Mouse (Mus musculus) MEL (cell line): Measurements from ENCODE around the gene Rpl36a. TPM values are rescaled to one million over a fixed set of nuclear protein-coding genes. Genes with fewer than 3 reads are reported as not detected.

Experiments used
- DNase-seq: peaks from one replicate; pipeline ENCODE4 v3.0.0; 2011; ENCODE audit warnings: low read depth, low spot score
- H3K27ac ChIP-seq: 2 replicates; pipeline ENCODE4 v1.5.1; 2012; ENCODE audit warnings: low read depth, mild to moderate bottlenecking, control low read depth, low read length, moderate library complexity; ENCODE audit not compliant: control insufficient read depth
- H3K27me3 ChIP-seq, 2 experiments: fragments of 150-350 bp in 1 of 2; sonication (generic) in 1 of 2; 2 replicates each; pipeline ENCODE4 v1.6.1; 2012; ENCODE audit warnings: low read length in 2 of 2, mild to moderate bottlenecking in 2 of 2, improper control_type of control experiment in 1 of 2, moderate library complexity in 1 of 2; ENCODE audit not compliant: insufficient read depth in 2 of 2, control insufficient read depth in 1 of 2
- H3K36me3 ChIP-seq, 2 experiments: 2 replicates each; pipeline ENCODE4 v1.6.1; 2012 to 2014; ENCODE audit warnings: low read length in 2 of 2, improper control_type of control experiment in 1 of 2, inconsistent platforms in 1 of 2, mild to moderate bottlenecking in 1 of 2; ENCODE audit not compliant: insufficient read depth in 2 of 2, control insufficient read depth in 1 of 2
- H3K4me1 ChIP-seq, 2 experiments: fragments of 150-350 bp in 1 of 2; sonication (generic) in 1 of 2; 2 replicates each; pipeline ENCODE4 v1.6.1; 2012; ENCODE audit warnings: low read length in 2 of 2, improper control_type of control experiment in 1 of 2, mild to moderate bottlenecking in 1 of 2; ENCODE audit not compliant: insufficient read depth in 2 of 2, control insufficient read depth in 1 of 2
- H3K4me3 ChIP-seq, 2 experiments: fragments of 150-350 bp in 1 of 2; sonication (generic) in 1 of 2; 2 replicates each; pipeline ENCODE4 v1.5.1; 2012; ENCODE audit warnings: low read depth in 2 of 2, low read length in 2 of 2, mild to moderate bottlenecking in 2 of 2, moderate library complexity in 2 of 2, control low read depth in 1 of 2, improper control_type of control experiment in 1 of 2; ENCODE audit not compliant: control insufficient read depth in 1 of 2, insufficient read depth in 1 of 2
- H3K79me2 ChIP-seq: 2 replicates; pipeline ENCODE4 v1.6.1; 2012; ENCODE audit warnings: mild to moderate bottlenecking, low read length, moderate library complexity; ENCODE audit not compliant: control insufficient read depth, poor library complexity, insufficient read depth
- H3K9ac ChIP-seq: 2 replicates; pipeline ENCODE4 v1.6.1; 2012; ENCODE audit warnings: low read depth, mild to moderate bottlenecking, control low read depth, low read length, moderate library complexity; ENCODE audit not compliant: control insufficient read depth, poor library complexity, severe bottlenecking
- H3K9me3 ChIP-seq: fragments of 150-350 bp; sonication (generic); replicated peaks from 2 replicates; pipeline ENCODE4 v1.6.1; 2012; ENCODE audit warnings: mild to moderate bottlenecking, low read length, improper control_type of control experiment, moderate library complexity; ENCODE audit not compliant: insufficient read depth
- BHLHE40 ChIP-seq: IDR thresholded peaks from 2 replicates; pipeline ENCODE4 v1.6.1; 2012; ENCODE audit warnings: low read depth, mild to moderate bottlenecking, inconsistent platforms, low read length, improper control_type of control experiment, borderline replicate concordance
- CHD1 ChIP-seq: IDR thresholded peaks from 2 replicates; pipeline ENCODE4 v1.6.1; 2012; ENCODE audit warnings: low read depth, mild to moderate bottlenecking, inconsistent platforms, low read length, improper control_type of control experiment
- CHD2 ChIP-seq: IDR thresholded peaks from 2 replicates; pipeline ENCODE4 v1.6.1; 2011; ENCODE audit warnings: low read length, improper control_type of control experiment
- CTCF ChIP-seq, 3 experiments: IDR thresholded peaks in 2 of 3; conservative IDR thresholded peaks in 1 of 3; 2 replicates each; pipeline ENCODE4 v1.5.1; 2011 to 2012; ENCODE audit warnings: low read length in 3 of 3, low read depth in 2 of 3, mild to moderate bottlenecking in 2 of 3, improper control_type of control experiment in 1 of 3, inconsistent platforms in 1 of 3, mixed read lengths in 1 of 3, moderate library complexity in 1 of 3; ENCODE audit not compliant: control insufficient read depth in 1 of 3, insufficient read depth in 1 of 3, poor library complexity in 1 of 3, severe bottlenecking in 1 of 3
- E2F4 ChIP-seq: IDR thresholded peaks from 2 replicates; pipeline ENCODE4 v1.6.1; 2011; ENCODE audit warnings: low read depth, low read length, improper control_type of control experiment, borderline replicate concordance
- ELF1 ChIP-seq: IDR thresholded peaks from 2 replicates; pipeline ENCODE4 v1.6.1; 2014; ENCODE audit warnings: low read depth, mild to moderate bottlenecking, inconsistent platforms, low read length, improper control_type of control experiment, moderate library complexity
- EP300 ChIP-seq, 2 experiments: IDR thresholded peaks; 2 replicates each; pipeline ENCODE4 v1.6.1; 2011; ENCODE audit warnings: improper control_type of control experiment in 2 of 2, low read length in 2 of 2, low read depth in 1 of 2, mild to moderate bottlenecking in 1 of 2
- ETS1 ChIP-seq: IDR thresholded peaks from 2 replicates; pipeline ENCODE4 v1.6.1; 2012; ENCODE audit warnings: low read depth, mild to moderate bottlenecking, inconsistent platforms, low read length, improper control_type of control experiment, moderate library complexity
- GABPA ChIP-seq: IDR thresholded peaks from 2 replicates; pipeline ENCODE4 v1.6.1; 2012; ENCODE audit warnings: low read depth, mild to moderate bottlenecking, inconsistent platforms, low read length, improper control_type of control experiment, moderate library complexity
- GATA1 ChIP-seq: IDR thresholded peaks from 2 replicates; pipeline ENCODE4 v1.6.1; 2011; ENCODE audit warnings: low read depth, low read length, improper control_type of control experiment
- KAT2A ChIP-seq: conservative IDR thresholded peaks from 2 replicates; pipeline ENCODE4 v1.6.1; 2012; ENCODE audit warnings: low read depth, low read length, improper control_type of control experiment, inconsistent platforms
- MAX ChIP-seq: IDR thresholded peaks from 2 replicates; pipeline ENCODE4 v1.6.1; 2011; ENCODE audit warnings: low read length, improper control_type of control experiment
- MEF2A ChIP-seq: IDR thresholded peaks from 2 replicates; pipeline ENCODE4 v1.6.1; 2014; ENCODE audit warnings: low read depth, mild to moderate bottlenecking, inconsistent platforms, low read length, improper control_type of control experiment; ENCODE audit not compliant: poor library complexity, insufficient replicate concordance, severe bottlenecking; ENCODE audit errors: extremely low read depth
- MXI1 ChIP-seq: IDR thresholded peaks from 2 replicates; pipeline ENCODE4 v1.6.1; 2011; ENCODE audit warnings: mild to moderate bottlenecking, low read depth, low read length, improper control_type of control experiment
- MYB ChIP-seq: IDR thresholded peaks from 2 replicates; pipeline ENCODE4 v1.6.1; 2011; ENCODE audit warnings: mild to moderate bottlenecking, low read depth, low read length, improper control_type of control experiment
- MYC ChIP-seq: IDR thresholded peaks from 2 replicates; pipeline ENCODE4 v1.6.1; 2011; ENCODE audit warnings: low read depth, mild to moderate bottlenecking, low read length, improper control_type of control experiment, moderate library complexity
- NRF1 ChIP-seq: IDR thresholded peaks from 2 replicates; pipeline ENCODE4 v1.6.1; 2014; ENCODE audit warnings: low read depth, mild to moderate bottlenecking, inconsistent platforms, low read length, improper control_type of control experiment, moderate library complexity; ENCODE audit not compliant: poor library complexity, insufficient read depth, severe bottlenecking
- POLR2A ChIP-seq, 2 experiments: IDR thresholded peaks; 2 replicates each; pipeline ENCODE4 v1.6.1; 2011 to 2012; ENCODE audit warnings: low read length in 2 of 2, mild to moderate bottlenecking in 2 of 2, control low read depth in 1 of 2, improper control_type of control experiment in 1 of 2, low read depth in 1 of 2, moderate library complexity in 1 of 2; ENCODE audit not compliant: control insufficient read depth in 1 of 2, insufficient read depth in 1 of 2, poor library complexity in 1 of 2
- POLR2AphosphoS5 ChIP-seq: IDR thresholded peaks from 2 replicates; pipeline ENCODE4 v1.6.1; 2012; ENCODE audit warnings: low read depth, borderline replicate concordance, mild to moderate bottlenecking, inconsistent platforms, low read length, moderate library complexity, mixed read lengths
- SMC3 ChIP-seq: IDR thresholded peaks from 2 replicates; pipeline ENCODE4 v1.6.1; 2011; ENCODE audit warnings: low read depth, low read length, improper control_type of control experiment
- TAL1 ChIP-seq: IDR thresholded peaks from 2 replicates; pipeline ENCODE4 v1.6.1; 2012; ENCODE audit warnings: mild to moderate bottlenecking, inconsistent platforms, low read length, moderate library complexity, mixed read lengths
- TBP ChIP-seq: IDR thresholded peaks from 2 replicates; pipeline ENCODE4 v1.8.0; 2011; ENCODE audit warnings: low read depth, low read length, improper control_type of control experiment
- TCF12 ChIP-seq: IDR thresholded peaks from 2 replicates; pipeline ENCODE4 v1.6.1; 2014; ENCODE audit warnings: low read depth, mild to moderate bottlenecking, inconsistent platforms, low read length, improper control_type of control experiment, moderate library complexity
- UBTF ChIP-seq: IDR thresholded peaks from 2 replicates; pipeline ENCODE4 v1.6.1; 2012; ENCODE audit warnings: low read depth, mild to moderate bottlenecking, inconsistent platforms, low read length, improper control_type of control experiment, moderate library complexity, borderline replicate concordance; ENCODE audit not compliant: insufficient read depth
- ZC3H11A ChIP-seq: IDR thresholded peaks from 2 replicates; pipeline ENCODE4 v1.6.1; 2012; ENCODE audit warnings: low read depth, mild to moderate bottlenecking, inconsistent platforms, low read length, improper control_type of control experiment
- ZKSCAN1 ChIP-seq: IDR thresholded peaks from 2 replicates; pipeline ENCODE4 v1.6.1; 2012; ENCODE audit warnings: low read depth, mild to moderate bottlenecking, inconsistent platforms, low read length, improper control_type of control experiment, moderate library complexity
- ZMIZ1 ChIP-seq: IDR thresholded peaks from 2 replicates; pipeline ENCODE4 v1.6.1; 2012; ENCODE audit warnings: low read depth, mild to moderate bottlenecking, inconsistent platforms, low read length, improper control_type of control experiment, moderate library complexity
- polyA plus RNA-seq, 2 experiments: library from polyadenylated mRNA; stranded (reverse) in 1 of 2; unstranded in 1 of 2; fragments of >175 nt in 1 of 2; fragments of >200 nt in 1 of 2; gene quantifications; 2 replicates each; pipeline versions ENCODE4 v1.2.1 to v1.2.4; 2012; ENCODE audit warnings: low replicate concordance in 2 of 2, low read depth in 1 of 2; ENCODE audit not compliant: insufficient read length in 2 of 2, insufficient read depth in 1 of 2, missing spikeins in 1 of 2
- total RNA-seq: library from RNA; depleted of rRNA; stranded (reverse); fragments of 300-350 nt; gene quantifications from 2 replicates; pipeline ENCODE4 v1.2.3, GENCODE M21; 2012

The Rpl36a gene
- total and polyA plus RNA-seq, 3 experiments = 1,673 to 6,935 TPM; not detected in 1

GRCm38 (mm10) chrX:134588261-134588660, 2.8 kb downstream of the Rpl36a start:
- peaks cover 18 to 35% of the 10 kb centered on the region in 2 experiments for H3K36me3 ChIP-seq
- DNase-seq = no peak
- no peak for TF ChIP-seq ZC3H11A
- TF ChIP-seq POLR2AphosphoS5 = no peak
- TF ChIP-seq GATA1 = no peak
- no peak for TF ChIP-seq UBTF
- no peak for TF ChIP-seq MXI1
- TF ChIP-seq KAT2A = no peak
- TF ChIP-seq NRF1 = no peak
- TF ChIP-seq MYC = no peak
- TF ChIP-seq EP300 (IDR thresholded peaks at IDR 0.05; ENCODE audit: low read depth in 1 of 2, low read length in 2 of 2) = no peak
- no peak for TF ChIP-seq ELF1
- no peak for TF ChIP-seq CHD1
- no peak for TF ChIP-seq TAL1
- TF ChIP-seq ETS1 = no peak
- TF ChIP-seq CTCF (IDR thresholded peaks at IDR 0.05 in 2 of 3, conservative IDR thresholded peaks at IDR 0.05 in 1 of 3; ENCODE audit: control insufficient read depth in 1 of 3, insufficient read depth in 1 of 3, low read depth in 2 of 3, low read length in 3 of 3, poor library complexity in 1 of 3, severe bottlenecking in 1 of 3) = no peak
- no peak for TF ChIP-seq TBP
- TF ChIP-seq MEF2A = no peak
- TF ChIP-seq BHLHE40 = no peak
- no peak for TF ChIP-seq ZMIZ1
- no peak for TF ChIP-seq CHD2
- peak overlapping the region; percentile 45 for H3K27ac ChIP-seq
- peaks cover 7 to 12% of the 10 kb centered on the region in 2 experiments; a peak in 3 of 4 replicates for H3K4me1 ChIP-seq
- H3K9ac ChIP-seq = peak overlapping the region; percentile 69; the same call in 1 of the 2 replicates
- no peaks in the 10 kb centered on the region for H3K27me3 ChIP-seq
- H3K4me3 ChIP-seq = peak overlapping the region in 1 of 2 experiments; percentile 15; a peak in 1 of 4 replicates
- peaks cover 42% of the 10 kb centered on the region for H3K79me2 ChIP-seq
- H3K9me3 ChIP-seq = no peaks in the 10 kb centered on the region

- Histone ChIP-seq H3K4me1 (peaks cover 6 to 12% of the 10 kb centered on the region in 2 experiments; a peak in 3 of 4 replicates), H3K36me3 (peaks cover 18 to 31% of the 10 kb centered on the region in 2 experiments), H3K9me3 (no peaks in the 10 kb centered on the region), H3K9ac (peak overlapping the region; percentile 69), H3K79me2 (peaks cover 35% of the 10 kb centered on the region), H3K27me3 (no peaks in the 10 kb centered on the region), H3K27ac (peak overlapping the region; percentile 45), H3K4me3 (no peak overlapping the region)
- TF ChIP-seq E2F4 = no peak
- no peak for TF ChIP-seq ZKSCAN1
- no peak for TF ChIP-seq POLR2A (IDR thresholded peaks at IDR 0.05; ENCODE audit: control insufficient read depth in 1 of 2, insufficient read depth in 1 of 2, low read depth in 1 of 2, low read length in 2 of 2, poor library complexity in 1 of 2)
- no peak for TF ChIP-seq ZC3H11A
- no peak for TF ChIP-seq MYB
- no peak for TF ChIP-seq EP300 (IDR thresholded peaks at IDR 0.05; ENCODE audit: low read depth in 1 of 2, low read length in 2 of 2)
- TF ChIP-seq TCF12 = no peak
- no peak for TF ChIP-seq MEF2A
- TF ChIP-seq GABPA = no peak
- no peak for TF ChIP-seq ELF1
- no peak for TF ChIP-seq TAL1
- TF ChIP-seq NRF1 = no peak
- TF ChIP-seq SMC3 = no peak
- no peak for TF ChIP-seq ZMIZ1
- TF ChIP-seq MAX = no peak
- DNase-seq = peak; percentile 52
Measured at GRCm38 (mm10) chrX:134588997-134589396, 3.5 kb downstream of the Rpl36a start.
